Mouse (Mus musculus) spleen, adult 2 months (tissue): Measurements from ENCODE around the gene Ccdc184.

ENCODE experiments used
- CTCF ChIP-seq: fragments of 200-500 bp; IDR thresholded peaks from 2 replicates; pipeline ENCODE4 v1.5.1; 2011; ENCODE audit warnings: mild to moderate bottlenecking, inconsistent platforms; ENCODE audit not compliant: insufficient read depth, insufficient read length, insufficient replicate concordance; ENCODE audit errors: extremely low read depth
- POLR2A ChIP-seq: fragments of 200-500 bp; IDR thresholded peaks from 2 replicates; pipeline ENCODE4 v1.6.1; 2011; ENCODE audit warnings: low read depth, low read length, inconsistent platforms

GRCm38 (mm10) chr15:98157253-98157652, 9.7 kb upstream of the Ccdc184 start:
- TF ChIP-seq CTCF (no peak), POLR2A (no peak)
